Mouse (Mus musculus) E14TG2a.4 (cell line): ENCODE measurements around the gene Mpz.

Experiments used
- CTCF ChIP-seq: conservative IDR thresholded peaks from 2 replicates; pipeline ENCODE4 v1.5.1; 2014; ENCODE audit warnings: low read length
- POU5F1 ChIP-seq: IDR thresholded peaks from 2 replicates; pipeline ENCODE4 v1.6.1; 2014; ENCODE audit warnings: low read length, borderline replicate concordance

DNA sequence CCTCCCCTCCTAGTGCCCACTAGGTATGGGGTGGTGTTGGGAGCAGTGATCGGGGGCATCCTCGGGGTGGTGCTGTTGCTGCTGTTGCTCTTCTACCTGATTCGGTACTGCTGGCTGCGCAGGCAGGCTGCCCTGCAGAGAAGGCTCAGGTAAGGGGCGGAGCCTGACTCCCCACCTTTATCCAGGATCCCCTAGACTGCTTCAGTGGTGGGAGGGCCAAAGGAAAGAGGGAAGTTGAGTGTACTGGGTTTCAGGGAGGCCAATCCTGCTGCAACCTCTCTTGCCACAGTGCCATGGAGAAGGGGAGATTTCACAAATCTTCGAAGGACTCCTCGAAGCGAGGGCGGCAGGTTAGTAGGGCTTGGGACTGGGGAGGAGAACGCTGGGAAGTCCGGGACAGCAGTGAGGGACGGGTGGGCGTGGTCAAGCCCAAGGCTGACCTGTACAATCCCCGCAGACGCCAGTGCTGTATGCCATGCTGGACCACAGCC, 9.0 kb downstream of the Mpz start:
- TF ChIP-seq CTCF = no peak
- no peak for TF ChIP-seq POU5F1
